Mouse (Mus musculus) G1E (cell line): ENCODE results near the gene Notch2. TPM values are rescaled to one million over a fixed set of nuclear protein-coding genes. Genes with fewer than 3 reads are reported as not detected.

Source experiments
- ATAC-seq: 2 replicates; pipeline ENCODE4 v1.8.0; 2016; ENCODE audit warnings: mild to moderate bottlenecking; ENCODE audit not compliant: insufficient number of reproducible peaks, poor library complexity, low FRiP score, severe bottlenecking; ENCODE audit errors: extremely low read depth
- DNase-seq: peaks from one replicate; pipeline ENCODE4 v3.0.0; 2012; ENCODE audit warnings: low spot score
- H3K27me3 ChIP-seq: 2 replicates; pipeline ENCODE4 v1.6.1; 2012; ENCODE audit warnings: mild to moderate bottlenecking, low read length, inconsistent platforms; ENCODE audit not compliant: insufficient read depth
- H3K36me3 ChIP-seq: replicated peaks from 2 replicates; pipeline ENCODE3; 2012; ENCODE audit warnings: mild to moderate bottlenecking, inconsistent platforms
- H3K4me1 ChIP-seq: 2 replicates; pipeline ENCODE4 v1.6.1; 2012; ENCODE audit warnings: low read depth, low read length, inconsistent platforms, mixed read lengths; ENCODE audit not compliant: insufficient read depth
- H3K4me3 ChIP-seq: 2 replicates; pipeline ENCODE4 v1.5.1; 2012; ENCODE audit warnings: low read depth, mild to moderate bottlenecking, inconsistent platforms, low read length, moderate library complexity, mixed read lengths
- H3K9me3 ChIP-seq: replicated peaks from 2 replicates; pipeline ENCODE4 v1.6.1; 2012; ENCODE audit warnings: inconsistent platforms
- CTCF ChIP-seq: IDR thresholded peaks from 2 replicates; pipeline ENCODE4 v1.5.1; 2012; ENCODE audit warnings: low read depth, low read length, inconsistent platforms, mixed read lengths
- GATA1 ChIP-seq: IDR thresholded peaks from 2 replicates; pipeline ENCODE4 v1.6.1; 2012; ENCODE audit warnings: borderline replicate concordance, low read length, inconsistent platforms, mixed read lengths
- TAL1 ChIP-seq: conservative IDR thresholded peaks from 2 replicates; pipeline ENCODE4 v1.6.1; 2012; ENCODE audit warnings: low read depth, low read length, inconsistent platforms, mixed read lengths
- polyA plus RNA-seq: library from polyadenylated mRNA; stranded (reverse); fragments of >175 nt; gene quantifications from 2 replicates; pipeline ENCODE4 v1.2.3, GENCODE M21; 2012
- total RNA-seq, 2 experiments: library from RNA; stranded (forward) in 1 of 2; stranded (reverse) in 1 of 2; fragments of 200-1000 nt in 1 of 2; fragments of >200 nt in 1 of 2; fragmentation: Nextera tagmentation in 1 of 2; gene quantifications; 2 replicates each; pipeline ENCODE4 v1.2.3; 2014 to 2017

The Notch2 gene
- total and polyA plus RNA-seq, 3 experiments, result under 0.01 TPM; not detected in 2

DNA sequence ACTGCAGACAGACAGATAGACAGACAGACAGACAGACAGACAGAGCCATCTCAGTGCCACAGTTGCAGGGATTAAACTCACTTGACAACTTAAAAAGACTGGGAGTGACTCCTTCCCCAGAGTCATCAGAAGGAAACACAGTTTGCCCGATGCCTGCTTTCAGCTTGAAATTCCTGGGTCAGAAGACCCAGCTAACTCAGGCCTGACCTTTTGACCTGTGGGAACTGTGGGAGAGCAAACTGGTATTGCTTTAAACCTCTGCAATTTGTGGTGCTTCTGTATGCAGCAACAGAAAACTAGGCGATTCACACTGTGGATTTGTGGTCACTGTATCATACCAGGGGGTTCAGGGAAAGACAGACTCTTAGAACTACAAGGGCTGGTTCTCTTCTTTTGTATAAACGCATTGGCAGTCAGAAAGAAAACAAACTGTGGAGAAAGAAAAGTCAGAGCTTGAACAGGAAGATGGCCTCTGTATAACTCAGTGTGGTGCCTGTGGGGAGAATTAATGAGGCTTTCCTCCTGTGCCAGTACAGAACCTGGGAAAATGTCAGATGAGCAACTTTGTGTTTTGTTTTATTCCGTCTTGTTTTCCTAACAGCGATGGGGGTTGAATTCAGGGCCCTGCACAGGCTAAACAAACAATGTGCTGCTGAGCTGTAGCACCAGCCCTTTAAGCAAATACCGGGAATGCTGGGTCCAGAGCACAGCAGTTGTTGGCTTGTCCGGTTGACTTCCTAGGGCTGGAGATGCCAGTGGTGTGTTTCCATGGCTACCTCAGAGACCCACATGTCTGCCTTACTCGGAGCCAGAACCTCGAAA, 184.6 kb downstream of the Notch2 start:
- ATAC-seq (no peak), DNase-seq (no peak)
- Histone ChIP-seq H3K27me3 (no peaks in the 10 kb centered on the region), H3K9me3 (peaks cover 35% of the 10 kb centered on the region), H3K4me3 (no peak overlapping the region), H3K36me3 (no peaks in the 10 kb centered on the region), H3K4me1 (no peaks in the 10 kb centered on the region)
- no peak for TF ChIP-seq CTCF

DNA sequence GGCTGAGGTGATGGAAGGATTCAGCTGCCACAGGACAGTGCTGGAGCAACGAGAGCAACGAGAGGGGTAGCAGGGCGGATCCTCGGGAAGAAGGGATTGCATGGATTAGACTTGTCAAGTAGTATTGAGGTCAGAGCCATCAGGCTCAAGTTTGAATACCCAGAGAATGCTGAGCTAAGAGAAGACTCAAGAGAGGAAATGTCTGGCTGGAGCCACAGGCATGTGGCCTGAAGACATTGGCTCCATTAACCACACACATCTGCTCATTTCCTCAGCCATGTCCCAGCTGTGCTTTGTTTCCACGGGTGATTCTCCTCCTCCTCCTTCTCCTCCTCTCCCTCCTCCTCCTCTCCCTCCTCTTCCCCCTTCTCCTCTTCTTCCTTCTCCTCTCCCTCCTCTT, 186.4 kb downstream of the Notch2 start:
- no peak for TF ChIP-seq CTCF
- no peak for TF ChIP-seq TAL1
- TF ChIP-seq GATA1, result no peak
- ATAC-seq, result no peak
- Histone ChIP-seq H3K27me3 (no peaks in the 10 kb centered on the region), H3K9me3 (peaks cover 38% of the 10 kb centered on the region), H3K4me3 (no peak overlapping the region), H3K4me1 (no peaks in the 10 kb centered on the region), H3K36me3 (no peaks in the 10 kb centered on the region)
- DNase-seq, result no peak

Other genes starting within 250 kb of the Notch2 start
- 4.8 and 5.0 TPM in 2 replicates for gene Pde4dip, start 124.8 kb upstream of the Notch2 start, total RNA-seq (2014; fragmentation: Nextera tagmentation)
- 2.7 and 2.8 TPM in 2 replicates for gene Pde4dip, start 124.8 kb upstream of the Notch2 start, total RNA-seq (2017)
- gene Pde4dip, start 124.8 kb upstream of the Notch2 start, polyA plus RNA-seq, result 0.41 and 0.47 TPM in 2 replicates
- gene Sec22b, start 112.3 kb upstream of the Notch2 start, total RNA-seq (2014; fragmentation: Nextera tagmentation), result 70.3 and 78.3 TPM in 2 replicates
- gene Sec22b, start 112.3 kb upstream of the Notch2 start, total RNA-seq (2017), result 75.4 and 79.6 TPM in 2 replicates
- 58.3 and 64.1 TPM in 2 replicates for gene Sec22b, start 112.3 kb upstream of the Notch2 start, polyA plus RNA-seq
- gene Adam30, start 147.1 kb downstream of the Notch2 start, total RNA-seq (2014; fragmentation: Nextera tagmentation), result not detected in 2 replicates
- 0.05 and 0.06 TPM in 2 replicates for gene Adam30, start 147.1 kb downstream of the Notch2 start, total RNA-seq (2017)
- gene Adam30, start 147.1 kb downstream of the Notch2 start, polyA plus RNA-seq, result not detected in 2 replicates
- gene Reg4, start 208.6 kb downstream of the Notch2 start, total RNA-seq (2014; fragmentation: Nextera tagmentation), result not detected in 2 replicates
- 0.12 TPM in 1 of 2 replicates, not detected in the other for gene Reg4, start 208.6 kb downstream of the Notch2 start, total RNA-seq (2017)
- not detected in 2 replicates for gene Reg4, start 208.6 kb downstream of the Notch2 start, polyA plus RNA-seq